Mouse (Mus musculus): ENCODE data around the gene Spata16.

DNA sequence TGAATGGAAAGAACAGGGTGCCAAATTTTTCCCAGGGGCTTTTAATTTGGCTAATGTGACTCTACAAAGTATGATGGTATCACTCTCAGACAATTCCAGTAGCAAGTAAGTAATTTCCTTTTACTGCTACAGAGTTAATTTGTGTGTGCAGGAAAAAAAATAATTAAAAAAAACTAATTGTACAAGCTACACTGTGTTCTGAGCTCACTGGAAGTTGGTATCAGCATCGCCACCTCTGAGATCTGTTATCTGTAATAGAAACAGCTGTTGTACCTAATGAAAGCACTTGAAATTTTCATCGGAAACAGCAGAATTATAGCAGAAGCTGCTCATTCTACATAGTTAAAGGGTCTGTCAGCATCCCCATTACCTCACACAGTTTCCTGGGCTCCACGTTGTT lies 295.7 kb downstream of the Spata16 start:
- TF ChIP-seq FLI1 (IDR thresholded peaks at IDR 0.05; ENCODE audit: low read length), result no peak
- TF ChIP-seq GATA1 (IDR thresholded peaks at IDR 0.05; ENCODE audit: borderline replicate concordance, low read length), result no peak

Data from megakaryocyte, embryonic 14.5 days (primary cell).